Mouse (Mus musculus) heart, postnatal 0 days (tissue): Measurements from ENCODE around the gene Svbp. TPM values are rescaled to one million over a fixed set of nuclear protein-coding genes. Genes with fewer than 3 reads are reported as not detected.

Experiments used
- ATAC-seq: fragments of 200-750 bp; cut with Nextera tagmentation; 2 replicates; pipeline ENCODE4 v1.8.0; 2017; ENCODE audit warnings: low read depth, moderate number of reproducible peaks, moderate library complexity; ENCODE audit not compliant: insufficient read depth
- DNase-seq: peaks from one replicate; pipeline ENCODE4 v3.0.0-alpha.2; 2016; ENCODE audit warnings: low spot score
- H3K27ac ChIP-seq: fragments of 300-500 bp; sonication (generic); 2 replicates; pipeline ENCODE4 v1.5.1; 2014; ENCODE audit warnings: low read depth, mild to moderate bottlenecking
- H3K27me3 ChIP-seq: fragments of 300-500 bp; sonication (generic); 2 replicates; pipeline ENCODE4 v1.6.1; 2014; ENCODE audit warnings: low read length, mixed read lengths; ENCODE audit not compliant: control insufficient read depth, insufficient read depth
- H3K36me3 ChIP-seq: fragments of 300-500 bp; sonication (generic); replicated peaks from 2 replicates; pipeline ENCODE4 v1.6.1; 2014; ENCODE audit warnings: low read length, mixed read lengths; ENCODE audit not compliant: control insufficient read depth, insufficient read depth
- H3K4me1 ChIP-seq: fragments of 300-500 bp; sonication (generic); 2 replicates; pipeline ENCODE4 v1.6.1; 2014; ENCODE audit warnings: antibody characterized with exemption; ENCODE audit not compliant: control insufficient read depth, insufficient read depth
- H3K4me2 ChIP-seq: fragments of 300-500 bp; sonication (generic); 2 replicates; pipeline ENCODE4 v1.6.1; 2014; ENCODE audit warnings: low read depth, mild to moderate bottlenecking, low read length, moderate library complexity
- H3K4me3 ChIP-seq: fragments of 300-500 bp; sonication (generic); 2 replicates; pipeline ENCODE4 v1.5.1; 2014; ENCODE audit warnings: low read depth, low read length
- H3K9ac ChIP-seq: fragments of 300-500 bp; sonication (generic); replicated peaks from 2 replicates; pipeline ENCODE4 v1.6.1; 2014; ENCODE audit warnings: low read depth, low read length, mixed read lengths
- H3K9me3 ChIP-seq: fragments of 300-500 bp; sonication (generic); replicated peaks from 2 replicates; pipeline ENCODE4 v1.6.1; 2016; ENCODE audit warnings: low read length; ENCODE audit not compliant: control insufficient read depth
- CTCF ChIP-seq: IDR thresholded peaks from 2 replicates; pipeline ENCODE4 v1.5.1; 2016; ENCODE audit warnings: antibody characterized with exemption, control low read depth, low read depth
- EP300 ChIP-seq: IDR thresholded peaks from 2 replicates; pipeline ENCODE4 v1.6.1; 2016; ENCODE audit warnings: antibody characterized with exemption, low read depth
- whole genome bisulfite sequencing: fragments of 180-500 bp; shearing (Covaris S2); extraction: QIAGEN DNeasy Blood & Tissue Kit; methylation state at CpG from one replicate; pipeline ENCODE4 v1.1.7; 2014; 5-methylcytosine and 5-hydroxymethylcytosine counted together
- polyA plus RNA-seq: library from polyadenylated mRNA; unstranded; fragments of >200 nt; fragmentation: Nextera tagmentation; extraction: Ambion mirVana; gene quantifications from 2 replicates; pipeline ENCODE4 v1.2.1, GENCODE M21; 2015
- total RNA-seq: library from RNA; depleted of rRNA; stranded (reverse); fragments of >200 nt; gene quantifications from 2 replicates; pipeline ENCODE4 v1.2.3, GENCODE M21; 2014; ENCODE audit warnings: low replicate concordance

The Svbp gene
- total and polyA plus RNA-seq, 2 experiments from 2014 or later = 33.2 to 129 TPM

DNA sequence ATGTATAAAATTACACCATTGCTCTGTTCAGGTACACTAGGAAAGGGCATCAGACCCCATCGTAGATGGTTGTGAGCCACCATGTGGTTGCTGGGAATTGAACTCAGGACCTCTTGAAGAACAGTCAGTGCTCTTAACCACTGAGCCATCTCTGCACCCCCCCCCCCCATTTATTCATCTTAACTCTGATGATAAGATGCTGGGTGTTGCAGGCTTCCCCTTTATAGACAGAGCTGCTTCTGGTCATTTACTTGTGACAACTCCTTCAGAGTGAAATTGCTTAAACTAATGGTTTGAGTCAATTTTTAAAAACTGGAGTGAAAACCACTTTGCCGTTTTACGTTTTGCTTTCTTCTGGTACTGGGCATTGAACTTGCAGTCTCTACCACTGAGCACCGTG, 2.3 kb upstream of the Svbp start:
- 88% methylated on average over 4 of the region's 4 CpGs for WGBS
- ATAC-seq = no peak

GRCm38 (mm10) chr4:119195582-119196320, 645 bp downstream of the Svbp start:
- DNase-seq (no peak), ATAC-seq (no peak)
- H3K27me3 ChIP-seq = no peaks in the 10 kb centered on the region
- peaks cover 2% of the 10 kb centered on the region; the same call in 1 of the 2 replicates for H3K36me3 ChIP-seq
- peaks cover 7% of the 10 kb centered on the region for H3K4me1 ChIP-seq
- H3K9ac ChIP-seq = peak overlapping the region; percentile 88
- no peak for TF ChIP-seq CTCF
- TF ChIP-seq EP300 = no peak
- H3K4me2 ChIP-seq = peak overlapping the region; percentile 66
- peak overlapping the region; percentile 90 for H3K4me3 ChIP-seq
- no peaks in the 10 kb centered on the region for H3K9me3 ChIP-seq
- H3K27ac ChIP-seq = peak overlapping the region; percentile 72
- WGBS = 12% methylated on average over 18 of the region's 18 CpGs

More for the DNA sequence above, 2.3 kb upstream of the Svbp start:
- Histone ChIP-seq H3K36me3 (no peaks in the 10 kb centered on the region), H3K4me3 (no peak overlapping the region), H3K4me1 (peaks cover 7% of the 10 kb centered on the region), H3K9me3 (no peaks in the 10 kb centered on the region), H3K9ac (no peak overlapping the region), H3K27me3 (no peaks in the 10 kb centered on the region), H3K4me2 (no peak overlapping the region), H3K27ac (no peak overlapping the region)
- TF ChIP-seq CTCF (no peak), EP300 (no peak)
- DNase-seq = no peak

DNA sequence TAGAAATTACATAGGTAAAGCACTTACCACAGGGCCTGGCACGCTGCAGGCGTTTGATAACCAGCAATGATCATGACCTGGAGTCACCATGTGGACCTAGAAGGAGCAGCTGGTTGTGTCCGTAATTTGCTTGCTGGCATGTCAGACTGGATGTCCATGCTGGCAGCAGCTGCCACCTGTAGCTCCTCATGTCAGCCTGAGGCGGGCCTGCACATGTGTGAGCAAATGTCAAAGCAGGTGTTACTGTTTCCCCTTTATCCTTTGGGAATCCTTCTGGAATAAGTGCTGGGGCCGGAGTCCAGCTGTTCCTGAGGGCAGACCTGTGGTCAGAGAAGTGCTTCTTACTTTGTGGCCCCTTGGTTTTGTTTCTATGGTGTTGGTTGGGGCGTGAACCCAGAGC, 3.0 kb downstream of the Svbp start:
- no peak overlapping the region for H3K4me2 ChIP-seq
- WGBS = 73% methylated on average over 6 of the region's 6 CpGs

GRCm38 (mm10) chr4:119204672-119205071, 9.6 kb downstream of the Svbp start:
- peak; percentile 69; the same call in 1 of the 2 replicates for ATAC-seq
- Histone ChIP-seq H3K4me3 (no peak overlapping the region), H3K9ac (no peak overlapping the region), H3K9me3 (no peaks in the 10 kb centered on the region), H3K36me3 (peaks cover 13% of the 10 kb centered on the region; the same call in 1 of the 2 replicates), H3K27me3 (no peaks in the 10 kb centered on the region), H3K27ac (no peak overlapping the region), H3K4me1 (no peaks in the 10 kb centered on the region), H3K4me2 (no peak overlapping the region)
- peak; percentile 69 for DNase-seq
- 19% methylated on average over 8 of the region's 8 CpGs for WGBS
- TF ChIP-seq CTCF = peak; percentile 90
- TF ChIP-seq EP300 = no peak

More for the DNA sequence above, 3.0 kb downstream of the Svbp start:
- no peak for TF ChIP-seq CTCF
- no peak for TF ChIP-seq EP300
- H3K4me1 ChIP-seq = peaks cover 7% of the 10 kb centered on the region
- ATAC-seq (no peak), DNase-seq (no peak)
- H3K27ac ChIP-seq = no peak overlapping the region
- H3K4me3 ChIP-seq = no peak overlapping the region
- no peak overlapping the region for H3K9ac ChIP-seq
- H3K9me3 ChIP-seq = no peaks in the 10 kb centered on the region
- H3K27me3 ChIP-seq = no peaks in the 10 kb centered on the region
- H3K36me3 ChIP-seq = peaks cover 13% of the 10 kb centered on the region; the same call in 1 of the 2 replicates

GRCm38 (mm10) chr4:119216667-119217066, 21.6 kb downstream of the Svbp start:
- no peaks in the 10 kb centered on the region for H3K27me3 ChIP-seq
- H3K4me2 ChIP-seq = no peak overlapping the region
- DNase-seq = peak; percentile 25
- H3K27ac ChIP-seq = no peak overlapping the region
- peaks cover 10% of the 10 kb centered on the region; the same call in 1 of the 2 replicates for H3K4me1 ChIP-seq
- 48% methylated on average over 8 of the region's 8 CpGs for WGBS
- no peak overlapping the region for H3K9ac ChIP-seq
- no peaks in the 10 kb centered on the region for H3K36me3 ChIP-seq
- no peak overlapping the region for H3K4me3 ChIP-seq
- H3K9me3 ChIP-seq = no peaks in the 10 kb centered on the region
- ATAC-seq = peak; percentile 62
- TF ChIP-seq EP300 (no peak), CTCF (no peak)

DNA sequence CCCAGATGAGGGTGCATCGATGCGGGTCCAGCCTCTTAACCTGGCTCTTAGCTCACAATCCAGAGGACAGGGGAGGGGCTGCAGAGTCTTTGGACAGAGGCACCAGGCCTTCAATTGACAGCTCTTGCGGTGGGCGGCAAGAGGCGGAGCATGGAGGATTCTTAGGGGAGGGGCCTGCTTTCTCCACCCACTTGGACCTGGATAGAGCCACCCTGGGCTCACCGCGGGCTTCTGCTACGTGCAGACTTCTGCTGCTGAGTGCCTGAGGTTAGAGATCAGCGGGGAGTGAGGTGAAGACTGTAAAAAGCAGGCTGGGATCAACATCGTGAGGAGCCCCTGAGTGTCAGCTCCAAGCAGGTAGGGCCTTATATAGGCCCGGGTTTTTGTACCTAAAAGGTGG, 23.1 kb downstream of the Svbp start, which contains the start of gene Tmem269:
Gene Tmem269 (minus strand): TSS at position 49 of the 400 bp plus-strand sequence.
- Histone ChIP-seq H3K9ac (no peak within 1 kb of the TSS), H3K4me1 (peaks cover 10% of the 10 kb centered on the region; the same call in 1 of the 2 replicates)
- 22% methylated on average over 11 of the region's 11 CpGs for WGBS

More for the DNA sequence above, 23.1 kb downstream of the Svbp start, which contains the start of gene Tmem269:
- no peak for DNase-seq
- Histone ChIP-seq H3K9me3 (no peaks in the 10 kb centered on the region), H3K27ac (no peak within 1 kb of the TSS), H3K4me3 (no peak within 1 kb of the TSS), H3K27me3 (no peaks in the 10 kb centered on the region), H3K4me2 (no peak within 1 kb of the TSS), H3K36me3 (no peaks in the 10 kb centered on the region)
- TF ChIP-seq CTCF = no peak
- no peak for TF ChIP-seq EP300
- no peak for ATAC-seq
